Mouse (Mus musculus) CD4-positive, CD25-positive, alpha-beta regulatory T cell, adult 4 months (primary cell): Measurements from ENCODE around the gene Olfr624. TPM values are rescaled to one million over a fixed set of nuclear protein-coding genes. Genes with fewer than 3 reads are reported as not detected.
"Not testable (repeated sequence)": the region's sequence is repeated elsewhere in the genome, so short reads cannot be mapped to it uniquely, and the experiment has no call there.

Experiments used
- ATAC-seq: one replicate; pipeline ENCODE4 v1.8.0; 2017
- polyA plus RNA-seq, 2 experiments: library from polyadenylated mRNA; unstranded; fragments of 100-300 nt; shearing (Covaris generic); gene quantifications; one replicate each; pipeline ENCODE4 v1.2.1; 2017

Olfr624 gene
- not detected for polyA plus RNA-seq

DNA sequence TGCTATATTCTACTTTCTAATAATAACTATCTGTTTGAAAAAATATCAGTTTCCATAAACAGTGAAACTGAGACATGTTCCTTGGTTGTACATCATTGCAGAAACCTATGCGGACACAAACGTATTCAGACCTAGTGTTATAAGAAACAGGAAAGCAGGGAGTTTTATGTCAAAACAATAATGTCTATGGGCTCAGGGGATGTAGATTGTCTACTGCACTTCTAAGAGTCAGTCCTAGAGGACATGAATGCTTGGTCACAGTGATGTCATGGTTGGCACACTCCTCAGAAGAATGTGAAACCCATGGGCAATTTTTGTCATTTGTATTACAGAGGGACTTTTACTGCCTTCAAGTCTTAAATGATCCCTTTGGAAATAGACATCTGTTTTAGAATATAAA lies at the start of gene Olfr624:
Olfr624 (minus strand) TSS at position 101 of the 400 bp plus-strand sequence.
- no peak for ATAC-seq

DNA sequence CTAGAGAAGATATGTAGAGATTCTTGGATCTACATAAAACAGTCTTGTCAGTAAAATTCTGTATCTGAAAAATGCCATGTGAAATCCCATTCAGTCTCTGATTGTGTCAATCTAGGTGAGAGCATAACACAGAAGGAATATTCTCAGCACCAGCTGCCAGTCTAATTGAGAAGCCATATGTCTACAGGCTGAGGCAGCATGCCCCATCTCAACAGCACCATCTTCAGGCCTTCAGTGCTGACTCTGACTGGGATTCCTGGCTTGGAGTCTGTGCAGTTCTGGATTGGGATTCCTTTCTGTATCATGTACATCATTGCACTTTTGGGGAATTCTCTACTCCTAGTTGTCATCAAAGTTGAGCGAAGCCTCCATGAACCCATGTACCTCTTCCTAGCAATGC lies 45.4 kb upstream of the Olfr624 start:
- not testable (repeated sequence) for ATAC-seq

DNA sequence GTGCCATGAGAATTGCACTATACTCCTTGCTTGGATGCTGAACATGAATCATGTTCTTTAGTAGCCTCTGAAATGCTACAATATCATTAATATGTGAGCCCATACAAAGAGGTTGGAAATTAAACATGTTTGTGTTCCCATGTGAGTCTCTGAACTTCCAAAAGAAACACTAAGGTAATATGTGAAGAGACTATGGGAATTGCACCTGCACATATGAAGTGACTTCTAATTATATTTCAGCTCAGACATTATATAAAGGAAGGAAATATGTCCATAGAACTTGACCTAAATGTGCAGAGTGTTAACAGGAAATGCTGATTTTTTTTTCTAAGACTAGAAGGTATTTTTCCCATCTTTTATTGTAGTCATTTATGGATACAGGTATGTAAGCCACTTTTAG lies 43.4 kb upstream of the Olfr624 start, which contains the start of gene Olfr243:
Olfr243 (plus strand) TSS at position 301 of the 400 bp plus-strand sequence.
- no peak for ATAC-seq

DNA sequence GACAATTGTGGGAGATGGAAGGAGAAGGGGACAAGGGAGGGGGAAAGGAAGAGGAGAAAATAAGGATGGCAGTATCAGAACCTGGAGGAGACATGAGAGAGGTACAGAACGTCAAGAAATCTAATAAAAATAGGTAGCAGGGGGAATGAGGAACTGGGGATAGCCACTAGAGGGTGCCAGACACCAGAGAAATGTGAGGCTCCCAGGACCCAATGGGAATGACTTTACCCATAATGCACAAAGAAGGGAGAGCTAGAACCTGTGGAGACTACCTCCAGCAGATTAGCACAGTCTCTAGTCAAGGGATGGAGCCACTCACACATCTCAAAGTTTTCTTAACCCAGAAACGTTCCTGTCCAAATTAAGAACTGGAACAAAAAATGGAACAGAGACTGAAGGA lies 41.0 kb upstream of the Olfr624 start:
- ATAC-seq: no peak

DNA sequence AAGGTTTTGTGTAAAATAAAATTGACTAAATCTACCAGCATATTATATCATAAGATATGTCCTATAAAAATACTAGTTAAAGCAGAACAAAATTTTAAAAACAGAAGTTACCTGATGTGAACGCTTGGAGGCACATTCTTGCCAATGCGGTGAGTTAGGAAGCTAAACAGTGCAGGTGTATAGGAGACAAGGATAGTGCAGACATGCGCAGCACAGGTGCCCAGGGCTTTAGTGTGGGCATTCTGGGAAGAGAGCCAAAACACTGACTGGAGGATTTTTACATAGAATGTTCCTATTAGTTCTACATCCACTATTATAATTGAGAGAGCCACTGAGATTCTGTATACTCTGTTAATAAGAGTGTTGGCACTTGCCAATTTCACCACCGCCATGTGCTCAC lies 28.5 kb upstream of the Olfr624 start:
- no peak for ATAC-seq

DNA sequence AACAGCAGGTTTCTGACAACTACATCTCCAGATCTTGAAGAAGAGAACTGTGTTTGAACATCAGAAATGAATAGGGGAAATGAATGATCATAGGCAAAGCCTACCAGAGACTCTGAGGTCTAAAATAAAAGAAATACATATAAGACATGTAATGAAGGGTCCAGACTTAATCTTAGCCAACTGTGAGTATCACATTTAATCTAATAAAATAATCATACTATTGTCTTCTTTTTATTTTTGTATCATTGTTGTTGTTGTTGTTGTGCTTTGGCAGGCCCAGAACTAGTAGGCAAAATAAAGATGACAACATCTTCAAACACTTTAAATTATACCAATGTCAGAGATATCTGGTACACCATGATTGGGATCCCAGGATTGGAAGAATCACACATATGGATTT lies 11.4 kb upstream of the Olfr624 start, which contains the start of gene Olfr625-ps1:
Olfr625-ps1 (plus strand) TSS at position 301 of the 400 bp plus-strand sequence.
- ATAC-seq: no peak

DNA sequence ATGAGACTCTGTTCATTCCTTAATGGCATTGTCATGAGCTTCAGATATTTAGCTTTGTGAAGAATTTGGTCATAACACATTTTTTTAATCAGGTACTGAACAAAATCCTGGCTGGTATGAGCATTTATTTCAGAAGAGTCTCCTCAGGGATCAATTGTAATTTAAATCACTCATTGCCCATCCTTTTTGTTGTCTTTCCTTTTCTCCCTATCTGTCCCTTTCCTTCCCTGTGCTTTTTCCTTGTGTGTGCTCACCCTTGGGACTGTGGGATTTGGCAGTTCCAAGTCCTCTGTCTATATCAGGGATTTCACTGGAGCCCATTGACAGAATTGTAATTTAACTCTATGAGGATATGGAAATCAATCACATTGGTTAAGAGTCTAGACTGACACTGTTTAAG lies 7.4 kb downstream of the Olfr624 start, which contains the start of gene Olfr623:
Olfr623 (minus strand) TSS at position 101 of the 400 bp plus-strand sequence.
- no peak for ATAC-seq

DNA sequence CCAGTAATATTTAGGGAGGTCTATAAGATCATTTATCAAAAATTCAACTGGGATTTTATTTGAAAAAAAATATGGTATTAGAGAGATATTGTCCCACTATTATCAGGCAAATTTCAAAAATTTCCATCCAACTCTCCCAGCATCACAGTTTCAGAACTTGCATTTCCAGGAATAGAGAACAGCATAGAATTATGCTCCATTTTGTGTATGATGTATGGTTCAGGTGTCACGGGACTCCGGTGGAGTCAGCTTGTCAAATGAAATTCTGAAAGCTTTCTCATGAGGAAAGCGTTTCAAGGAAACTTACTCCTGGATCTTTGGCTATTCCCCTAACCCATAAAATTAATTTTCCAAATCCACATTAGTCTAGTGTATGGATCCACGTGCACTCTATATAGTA lies 26.9 kb downstream of the Olfr624 start:
- no peak for ATAC-seq

DNA sequence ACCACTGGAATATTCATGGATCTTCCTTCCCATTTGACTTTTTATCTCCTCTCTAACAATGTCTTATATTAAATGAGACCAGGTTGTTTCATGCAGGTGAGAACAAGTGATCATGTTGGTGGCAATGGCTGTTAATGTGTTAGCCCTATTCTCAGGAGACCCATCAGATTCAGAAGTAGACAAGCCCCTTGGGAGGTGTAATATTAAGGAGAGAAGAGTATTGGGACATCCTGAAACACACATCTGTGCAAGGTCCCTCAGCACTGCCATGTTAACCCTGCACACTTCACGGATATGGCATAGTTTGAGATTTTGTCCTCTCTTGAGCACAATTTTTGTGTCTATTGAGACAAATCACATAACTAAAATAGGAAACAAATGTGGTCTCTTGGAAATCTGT lies 28.4 kb downstream of the Olfr624 start, which contains the start of gene Olfr622:
Olfr622 (minus strand) TSS at position 101 of the 400 bp plus-strand sequence.
- ATAC-seq: no peak

DNA sequence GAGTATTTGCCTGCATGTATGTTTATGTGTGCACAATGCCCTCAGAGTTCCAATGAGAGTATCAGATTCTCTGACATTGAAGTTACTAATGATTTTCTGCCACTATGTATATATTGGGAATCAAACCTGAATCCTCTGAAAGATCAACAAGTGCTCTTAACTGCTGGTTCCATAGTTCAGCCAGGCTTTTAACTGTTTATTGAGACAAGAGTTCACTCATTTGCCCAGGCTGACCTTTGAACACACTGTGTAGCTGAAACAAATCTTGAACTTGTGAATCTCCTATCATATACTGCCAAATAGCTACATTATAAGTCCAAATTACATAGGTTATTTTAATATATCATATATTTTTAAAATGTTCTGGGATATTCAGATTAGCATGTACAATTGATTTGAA lies 34.2 kb downstream of the Olfr624 start:
- no peak for ATAC-seq

Other genes starting within 250 kb of the Olfr624 start
- gene Olfr605, start 225.8 kb downstream of the Olfr624 start, polyA plus RNA-seq: not detected
- gene Olfr606, start 222.1 kb downstream of the Olfr624 start, polyA plus RNA-seq: not detected
- gene Olfr607, start 207.0 kb downstream of the Olfr624 start, polyA plus RNA-seq: under 1 TPM in 1 of 2 experiments, not detected in 1; 0.12 TPM
- gene Olfr608, start 201.3 kb downstream of the Olfr624 start, polyA plus RNA-seq: not detected
- gene Olfr609, start 173.1 kb downstream of the Olfr624 start, polyA plus RNA-seq: not detected
- gene Olfr610, start 159.1 kb downstream of the Olfr624 start, polyA plus RNA-seq: not detected
- gene Olfr611, start 150.3 kb downstream of the Olfr624 start, polyA plus RNA-seq: not detected
- gene Olfr612, start 128.5 kb downstream of the Olfr624 start, polyA plus RNA-seq: not detected
- not detected for gene Olfr613, start 123.1 kb downstream of the Olfr624 start, polyA plus RNA-seq
- not detected for gene Olfr615, start 115.1 kb downstream of the Olfr624 start, polyA plus RNA-seq
- not detected for gene Olfr616, start 102.0 kb downstream of the Olfr624 start, polyA plus RNA-seq
- not detected for gene Olfr617, start 98.1 kb downstream of the Olfr624 start, polyA plus RNA-seq
- gene Olfr618, start 81.1 kb downstream of the Olfr624 start, polyA plus RNA-seq: not detected
- not detected for gene Olfr619, start 70.6 kb downstream of the Olfr624 start, polyA plus RNA-seq
- gene Olfr620, start 58.7 kb downstream of the Olfr624 start, polyA plus RNA-seq: 1 to 10 TPM in 1 of 2 experiments, not detected in 1; 1.3 TPM
- not detected for gene Olfr622, start 28.5 kb downstream of the Olfr624 start, polyA plus RNA-seq
- gene Olfr623, start 7.5 kb downstream of the Olfr624 start, polyA plus RNA-seq: not detected
- not detected for gene Olfr625-ps1, start 11.5 kb upstream of the Olfr624 start, polyA plus RNA-seq
- gene Olfr243, start 43.5 kb upstream of the Olfr624 start, polyA plus RNA-seq: not detected
- gene Olfr628, start 59.2 kb upstream of the Olfr624 start, polyA plus RNA-seq: not detected
- not detected for gene Olfr629, start 73.8 kb upstream of the Olfr624 start, polyA plus RNA-seq
- gene Olfr630, start 86.1 kb upstream of the Olfr624 start, polyA plus RNA-seq: not detected
- not detected for gene Olfr69, start 100.4 kb upstream of the Olfr624 start, polyA plus RNA-seq
- gene Olfr68, start 108.5 kb upstream of the Olfr624 start, polyA plus RNA-seq: not detected
- gene Olfr67, start 120.6 kb upstream of the Olfr624 start, polyA plus RNA-seq: not detected
- 1 to 10 TPM in 1 of 2 experiments, not detected in 1; 2.4 TPM for gene Hbb-bt, start 142.8 kb upstream of the Olfr624 start, polyA plus RNA-seq
- 1 to 10 TPM; 3.4 to 7.7 TPM for gene Hbb-bs, start 156.9 kb upstream of the Olfr624 start, polyA plus RNA-seq
- gene Hbb-bh2, start 169.3 kb upstream of the Olfr624 start, polyA plus RNA-seq: not detected
- not detected for gene Hbb-bh1, start 172.0 kb upstream of the Olfr624 start, polyA plus RNA-seq
- not detected for gene Hbb-y, start 182.0 kb upstream of the Olfr624 start, polyA plus RNA-seq
- under 1 TPM in 1 of 2 experiments, not detected in 1; 0.13 TPM for gene Olfr66, start 215.1 kb upstream of the Olfr624 start, polyA plus RNA-seq
- gene Olfr64, start 223.3 kb upstream of the Olfr624 start, polyA plus RNA-seq: under 1 TPM in 1 of 2 experiments, not detected in 1; 0.07 TPM
- not detected for gene Olfr65, start 232.3 kb upstream of the Olfr624 start, polyA plus RNA-seq